In genomic region chr1:132440896-132441435, GRCm38 (mm10) we compare ENCODE assay signal across 23 mouse cellular contexts. TPM values are rescaled to one million over a fixed set of nuclear protein-coding genes. Genes with fewer than 3 reads are reported as not detected.
DNase-seq lines count a peak whose midpoint lies in the region; ATAC-seq and TF ChIP-seq lines count a peak whose summit lies in the region.
"Had no signal": no experiment of that assay in that cellular context is flagged by ENCODE, and none has a peak within 500 bp of the region (broad histone marks: within the 10 kb centered on the region; RNA-seq: fewer than 3 reads in every experiment).

No protein-coding gene starts in this region.

- DNase-seq in adrenal gland, postnatal 14 days, result peak; percentile 20
- DNase-seq in adrenal gland, postnatal 4 days (ENCODE audit: low spot score in 2 of 2), result no peak
- no peak for DNase-seq in lung, postnatal 0 days (ENCODE audit: low spot score)
- DNase-seq in lung, postnatal 25 days (ENCODE audit: low spot score), result no peak
- DNase-seq in brain, embryonic 14.5 days (ENCODE audit: low read depth), result no peak
- no peak for DNase-seq in spleen, postnatal 4 days (ENCODE audit: low spot score in 2 of 2)
- DNase-seq: cerebellum, adult 11 months; heart, adult 11 months; heart, postnatal 10 days; kidney, adult 11 months; layer of hippocampus, postnatal 36 days; left cerebral cortex, postnatal 4 days; right cerebral cortex, postnatal 25 days; thymus, adult 18-20 months had no signal

- TF ChIP-seq EP300 in lung, postnatal 0 days (IDR thresholded peaks at IDR 0.05), result no peak

- H3K9ac ChIP-seq in intestine, postnatal 0 days (ENCODE audit: low read depth, low read length), result no peak overlapping the region
- H3K9ac ChIP-seq in intestine, embryonic 16.5 days (ENCODE audit: low read depth, low read length), result no peak overlapping the region
- H3K9ac ChIP-seq in lung, postnatal 0 days (replicated peaks; ENCODE audit: low read depth), result no peak overlapping the region
- H3K9ac ChIP-seq: forebrain, embryonic 15.5 days; hindbrain, embryonic 13.5 days; liver, embryonic 15.5 days; midbrain, embryonic 12.5 days; neural tube, embryonic 15.5 days had no signal

- no peak overlapping the region for H3K27ac ChIP-seq in intestine, postnatal 0 days (ENCODE audit: low read depth, low read length)
- H3K27ac ChIP-seq in intestine, embryonic 16.5 days (ENCODE audit: low read length), result no peak overlapping the region
- no peak overlapping the region for H3K27ac ChIP-seq in lung, postnatal 0 days (ENCODE audit: low read length)
- H3K27ac ChIP-seq: embryonic facial prominence, embryonic 10.5 days; forebrain, embryonic 15.5 days; hindbrain, embryonic 13.5 days; liver, embryonic 15.5 days; midbrain, embryonic 12.5 days; neural tube, embryonic 15.5 days had no signal

- H3K27me3 ChIP-seq in intestine, postnatal 0 days (replicated peaks; ENCODE audit: control insufficient read depth, insufficient read depth, low read length), result no peaks in the 10 kb centered on the region
- no peaks in the 10 kb centered on the region for H3K27me3 ChIP-seq in intestine, embryonic 16.5 days (replicated peaks; ENCODE audit: control insufficient read depth, insufficient read depth, low read length)
- H3K27me3 ChIP-seq in lung, postnatal 0 days (replicated peaks; ENCODE audit: insufficient read depth, low read length), result no peaks in the 10 kb centered on the region
- H3K27me3 ChIP-seq: forebrain, embryonic 15.5 days; hindbrain, embryonic 13.5 days; liver, embryonic 15.5 days; midbrain, embryonic 12.5 days; neural tube, embryonic 15.5 days had no signal

- peak; percentile 36; the same call in 1 of the 2 replicates for TF ChIP-seq CTCF in intestine, postnatal 0 days (IDR thresholded peaks at IDR 0.05; ENCODE audit: low read depth)
- peak; percentile 40; the same call in 1 of the 2 replicates for TF ChIP-seq CTCF in lung, postnatal 0 days (IDR thresholded peaks at IDR 0.05)
- peak; percentile 12; the same call in 1 of the 2 replicates for TF ChIP-seq CTCF in brain, embryonic 14.5 days (IDR thresholded peaks at IDR 0.05; ENCODE audit: borderline replicate concordance, extremely low read depth, insufficient read depth, insufficient read length)

- H3K4me3 ChIP-seq in intestine, postnatal 0 days (ENCODE audit: low read depth, low read length), result no peak overlapping the region
- H3K4me3 ChIP-seq in intestine, embryonic 16.5 days (ENCODE audit: low read length), result no peak overlapping the region
- no peak overlapping the region for H3K4me3 ChIP-seq in lung, postnatal 0 days (ENCODE audit: low read depth, low read length)
- H3K4me3 ChIP-seq: embryonic facial prominence, embryonic 10.5 days; forebrain, embryonic 15.5 days; hindbrain, embryonic 13.5 days; liver, embryonic 15.5 days; midbrain, embryonic 12.5 days; myocyte; neural tube, embryonic 15.5 days had no signal

- WGBS in intestine, postnatal 0 days, result 90% methylated on average over 1 of the region's 1 CpGs
- WGBS in intestine, embryonic 16.5 days, result 67% methylated on average over 1 of the region's 1 CpGs
- WGBS in lung, postnatal 0 days, result 70% methylated on average over 1 of the region's 1 CpGs

- no peak for TF ChIP-seq POLR2A in brain, embryonic 14.5 days (IDR thresholded peaks at IDR 0.05; ENCODE audit: borderline replicate concordance, extremely low read depth, insufficient read depth, insufficient read length, poor library complexity, severe bottlenecking)

- H3K9me3 ChIP-seq in intestine, postnatal 0 days (ENCODE audit: control insufficient read depth), result no peaks in the 10 kb centered on the region
- H3K9me3 ChIP-seq in intestine, embryonic 16.5 days (ENCODE audit: control insufficient read depth, low read length), result no peaks in the 10 kb centered on the region
- H3K9me3 ChIP-seq in lung, postnatal 0 days (ENCODE audit: low read length), result no peaks in the 10 kb centered on the region
- H3K9me3 ChIP-seq: forebrain, embryonic 15.5 days; hindbrain, embryonic 13.5 days; liver, embryonic 15.5 days; neural tube, embryonic 15.5 days had no signal

- H3K4me1 ChIP-seq in intestine, postnatal 0 days (replicated peaks; ENCODE audit: control insufficient read depth, insufficient read depth, low read length), result no peaks in the 10 kb centered on the region
- H3K4me1 ChIP-seq in intestine, embryonic 16.5 days (ENCODE audit: control insufficient read depth, insufficient read depth, low read length), result no peaks in the 10 kb centered on the region
- no peaks in the 10 kb centered on the region for H3K4me1 ChIP-seq in lung, postnatal 0 days (ENCODE audit: insufficient read depth, low read depth, low read length)
- H3K4me1 ChIP-seq: forebrain, embryonic 15.5 days; liver, embryonic 15.5 days; midbrain, embryonic 12.5 days; neural tube, embryonic 15.5 days had no signal

- no peak for ATAC-seq in intestine, postnatal 0 days
- ATAC-seq in intestine, embryonic 16.5 days, result no peak
- no peak for ATAC-seq in lung, postnatal 0 days
- ATAC-seq: forebrain, embryonic 15.5 days had no signal

- H3K36me3 ChIP-seq in intestine, postnatal 0 days (ENCODE audit: control insufficient read depth, insufficient read depth), result peaks cover 8% of the 10 kb centered on the region; the same call in 1 of the 2 replicates
- peaks cover 6% of the 10 kb centered on the region; the same call in 1 of the 2 replicates for H3K36me3 ChIP-seq in intestine, embryonic 16.5 days (ENCODE audit: control insufficient read depth, insufficient read depth, low read length)
- peaks cover 8% of the 10 kb centered on the region for H3K36me3 ChIP-seq in lung, postnatal 0 days (ENCODE audit: insufficient read depth, low read length)

- no peak overlapping the region for H3K4me2 ChIP-seq in intestine, postnatal 0 days (replicated peaks; ENCODE audit: low read depth)
- H3K4me2 ChIP-seq in intestine, embryonic 16.5 days (ENCODE audit: low read depth, low read length), result no peak overlapping the region
- no peak overlapping the region for H3K4me2 ChIP-seq in lung, postnatal 0 days (replicated peaks; ENCODE audit: low read depth, low read length)
- H3K4me2 ChIP-seq: forebrain, embryonic 15.5 days; hindbrain, embryonic 13.5 days; liver, embryonic 15.5 days; midbrain, embryonic 12.5 days; neural tube, embryonic 15.5 days had no signal

RNA-seq across cellular contexts. Expression of gene Dstyk, which starts 23.6 kb away (rescaled TPM):
- 20.1 and 23.2 TPM in 2 replicates for total RNA-seq in adrenal gland, postnatal 14 days (2021)
- 10 to 100 TPM; 28.3 to 29.0 TPM for total RNA-seq in adrenal gland, postnatal 4 days (2021)
- 3.7 and 3.8 TPM in 2 replicates for polyA plus RNA-seq in intestine, postnatal 0 days (2015; fragmentation: Nextera tagmentation; extraction: Ambion mirVana)
- polyA plus RNA-seq in intestine, embryonic 16.5 days (2015; fragmentation: Nextera tagmentation; extraction: Ambion mirVana), result 6.2 and 6.3 TPM in 2 replicates
- polyA plus RNA-seq in lung, postnatal 0 days (2015; fragmentation: Nextera tagmentation; extraction: Ambion mirVana), result 12.2 and 14.4 TPM in 2 replicates
- polyA plus RNA-seq in brain, embryonic 14.5 days (2012; rRNA removed), result 13.4 and 13.6 TPM in 2 replicates

RNA-seq across cellular contexts. Expression of gene Rbbp5, which starts 36.2 kb away (rescaled TPM):
- 31.6 and 33.2 TPM in 2 replicates for total RNA-seq in adrenal gland, postnatal 14 days (2021)
- total RNA-seq in adrenal gland, postnatal 4 days (2021), result 10 to 100 TPM; 33.6 to 39.9 TPM
- polyA plus RNA-seq in intestine, postnatal 0 days (2015; fragmentation: Nextera tagmentation; extraction: Ambion mirVana), result 14.5 and 16.6 TPM in 2 replicates
- 36.5 and 36.9 TPM in 2 replicates for polyA plus RNA-seq in intestine, embryonic 16.5 days (2015; fragmentation: Nextera tagmentation; extraction: Ambion mirVana)
- 16.5 and 18.6 TPM in 2 replicates for polyA plus RNA-seq in lung, postnatal 0 days (2015; fragmentation: Nextera tagmentation; extraction: Ambion mirVana)
- 51.7 and 54.8 TPM in 2 replicates for polyA plus RNA-seq in brain, embryonic 14.5 days (2012; rRNA removed)

RNA-seq across cellular contexts. Expression of gene Tmcc2, which starts 49.9 kb away (rescaled TPM):
- 12.1 and 26.9 TPM in 2 replicates for total RNA-seq in adrenal gland, postnatal 14 days (2021)
- 10 to 100 TPM; 32.8 to 50.6 TPM for total RNA-seq in adrenal gland, postnatal 4 days (2021)
- 2.2 and 2.3 TPM in 2 replicates for polyA plus RNA-seq in intestine, postnatal 0 days (2015; fragmentation: Nextera tagmentation; extraction: Ambion mirVana)
- 9.4 and 12.2 TPM in 2 replicates for polyA plus RNA-seq in intestine, embryonic 16.5 days (2015; fragmentation: Nextera tagmentation; extraction: Ambion mirVana)
- polyA plus RNA-seq in lung, postnatal 0 days (2015; fragmentation: Nextera tagmentation; extraction: Ambion mirVana), result 28.8 and 37.2 TPM in 2 replicates
- polyA plus RNA-seq in brain, embryonic 14.5 days (2012; rRNA removed), result 53.1 and 74.0 TPM in 2 replicates
